Mouse (Mus musculus) urinary bladder, adult 2 months (tissue): ENCODE measurements around the gene Tmem184a. TPM values are rescaled to one million over a fixed set of nuclear protein-coding genes. Genes with fewer than 3 reads are reported as not detected.
A peak's percentile ranks its signal among the peaks of the same experiment; 100 is the strongest.

Source experiments
- DNase-seq: peaks from one replicate; pipeline ENCODE4 v3.0.0; 2022; ENCODE audit warnings: low spot score
- polyA plus RNA-seq: library from polyadenylated mRNA; depleted of rRNA; stranded (reverse); fragments of >200 nt; gene quantifications from 2 replicates; pipeline ENCODE4 v1.2.3, GENCODE M21; 2012; rRNA removed

Gene Tmem184a
- polyA plus RNA-seq, 1 experiment, result 112 TPM

- no peak for DNase-seq
Observed at GRCm38 (mm10) chr5:139793338-139794089, 26.2 kb downstream of the Tmem184a start.

GRCm38 (mm10) chr5:139792966-139793337 lies 26.8 kb downstream of the Tmem184a start:
- no peak for DNase-seq

GRCm38 (mm10) chr5:139792159-139792775 lies 27.4 kb downstream of the Tmem184a start:
- DNase-seq, result no peak

- peak; percentile 96 for DNase-seq
Observed at GRCm38 (mm10) chr5:139791227-139792158, 28.2 kb downstream of the Tmem184a start, which contains the start of gene Mafk. Gene Mafk, plus strand, starts transcription at chr5:139791513.

- no peak for DNase-seq
Observed at GRCm38 (mm10) chr5:139789466-139789865, 30.3 kb downstream of the Tmem184a start.

GRCm38 (mm10) chr5:139781406-139781805 lies 38.3 kb downstream of the Tmem184a start:
- no peak for DNase-seq

GRCm38 (mm10) chr5:139776966-139777365 lies 42.8 kb downstream of the Tmem184a start:
- no peak for DNase-seq

GRCm38 (mm10) chr5:139775216-139775926 lies 44.3 kb downstream of the Tmem184a start, which contains the start of gene Ints1:
Gene Ints1, minus strand, starts transcription at chr5:139775674.
- DNase-seq, result peak; percentile 89

GRCm38 (mm10) chr5:139768216-139768615 lies 51.5 kb downstream of the Tmem184a start:
- DNase-seq, result no peak

- no peak for DNase-seq
Observed at GRCm38 (mm10) chr5:139764296-139764695, 55.4 kb downstream of the Tmem184a start.

- DNase-seq, result no peak
Observed at GRCm38 (mm10) chr5:139758096-139758495, 61.6 kb downstream of the Tmem184a start.

- DNase-seq, result no peak
Observed at GRCm38 (mm10) chr5:139756586-139756985, 63.1 kb downstream of the Tmem184a start.

- DNase-seq, result no peak
Observed at GRCm38 (mm10) chr5:139756135-139756534, 63.6 kb downstream of the Tmem184a start.

- no peak for DNase-seq
Observed at GRCm38 (mm10) chr5:139754753-139755152, 65.0 kb downstream of the Tmem184a start.

Other genes with a start within 250 kb of the Tmem184a start
- gene Micall2, start 83.6 kb downstream of the Tmem184a start, polyA plus RNA-seq, result 7.1 and 8.3 TPM in 2 replicates
- gene Ints1, start 44.2 kb downstream of the Tmem184a start, polyA plus RNA-seq, result 12.1 and 20.9 TPM in 2 replicates
- 42.3 and 47.7 TPM in 2 replicates for gene Mafk, start 28.4 kb downstream of the Tmem184a start, polyA plus RNA-seq
- not detected in 2 replicates for gene Gm26938, start 6.5 kb upstream of the Tmem184a start, polyA plus RNA-seq
- 25.5 and 35.8 TPM in 2 replicates for gene Psmg3, start 7.0 kb upstream of the Tmem184a start, polyA plus RNA-seq
- gene Elfn1, start 88.0 kb upstream of the Tmem184a start, polyA plus RNA-seq, result 1.7 and 2.3 TPM in 2 replicates